Mouse (Mus musculus) frontal cortex, postnatal 10 days (tissue): ENCODE data around the gene Syt1.

Source experiments
- DNase-seq, 2 experiments: peaks; one replicate each; pipeline ENCODE4 v3.0.0; 2022; ENCODE audit warnings: low spot score in 2 of 2, mixed read lengths in 1 of 2

Gene Syt1

DNA sequence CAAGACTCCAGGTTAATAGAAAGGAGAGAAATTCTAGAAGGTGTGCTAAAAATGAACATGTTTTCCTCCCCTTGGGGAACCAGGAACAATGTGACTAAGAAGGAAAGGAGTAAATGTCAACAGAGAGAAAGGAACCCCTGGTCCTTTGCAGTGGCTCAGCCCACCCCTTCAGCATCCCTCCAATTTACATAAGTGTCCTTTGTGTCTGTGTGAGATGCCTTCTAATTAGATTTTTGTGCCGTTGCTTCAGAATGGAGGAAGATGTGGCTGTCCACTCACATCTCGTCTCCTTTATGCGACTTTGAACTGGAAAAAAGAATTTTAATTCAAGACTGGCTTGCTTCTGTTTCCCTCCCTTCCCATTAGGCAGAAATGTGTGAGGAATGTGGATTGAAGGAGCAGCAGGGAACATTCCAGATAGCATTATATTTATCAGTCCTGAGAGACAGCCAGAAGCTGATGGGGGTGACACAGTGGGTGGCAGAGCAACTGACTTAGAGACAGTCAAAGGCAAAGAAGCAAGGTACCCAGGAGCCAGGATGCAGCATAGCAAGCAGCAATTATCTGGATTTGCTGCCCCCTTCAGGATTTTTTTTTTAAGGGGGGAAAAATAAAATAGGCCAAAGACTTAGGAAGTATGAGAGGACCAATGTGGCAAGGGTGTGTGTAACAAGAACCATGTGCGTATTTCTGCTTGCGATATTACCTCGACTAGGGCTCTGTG, 486.3 kb downstream of the Syt1 start:
- no peak for DNase-seq

DNA sequence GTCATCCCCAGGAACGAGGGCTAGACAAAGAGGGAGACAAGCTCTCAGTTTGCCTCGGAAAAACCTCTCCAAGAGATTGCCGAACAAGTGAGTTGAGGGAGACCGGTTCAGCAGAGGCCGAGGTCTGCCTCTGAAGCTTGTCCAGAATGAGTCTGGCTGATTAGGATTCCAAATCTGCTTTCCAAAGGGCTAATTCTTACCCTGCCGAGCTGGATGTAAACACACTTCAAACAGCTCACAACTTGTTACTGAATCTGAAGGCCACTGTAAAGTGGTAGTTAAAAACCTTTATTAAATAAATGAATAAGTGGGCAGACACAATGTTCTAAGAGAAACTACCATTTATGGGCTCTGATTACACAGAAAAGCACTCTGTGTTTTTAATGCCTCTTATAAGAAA, 491.6 kb downstream of the Syt1 start:
- DNase-seq: no peak

DNA sequence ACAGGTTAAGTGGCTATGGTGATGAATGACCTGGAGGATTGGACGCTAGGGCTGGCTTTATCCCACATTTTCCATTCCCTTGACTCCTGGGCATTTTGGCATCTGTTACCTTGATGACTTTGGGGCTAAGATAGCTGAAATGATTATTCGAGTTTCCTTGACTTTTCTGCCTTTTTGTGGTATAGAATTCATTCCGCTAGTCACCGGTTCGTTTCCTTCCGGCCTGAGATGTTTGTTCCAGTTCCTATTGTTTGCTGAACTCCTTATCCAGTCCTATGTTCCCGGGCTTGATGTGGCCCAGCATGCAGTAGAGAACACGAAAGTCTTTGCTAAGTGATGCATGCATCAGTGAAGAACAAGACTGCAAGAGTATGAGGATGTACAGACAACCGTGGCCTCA, 493.7 kb downstream of the Syt1 start:
- no peak for DNase-seq

DNA sequence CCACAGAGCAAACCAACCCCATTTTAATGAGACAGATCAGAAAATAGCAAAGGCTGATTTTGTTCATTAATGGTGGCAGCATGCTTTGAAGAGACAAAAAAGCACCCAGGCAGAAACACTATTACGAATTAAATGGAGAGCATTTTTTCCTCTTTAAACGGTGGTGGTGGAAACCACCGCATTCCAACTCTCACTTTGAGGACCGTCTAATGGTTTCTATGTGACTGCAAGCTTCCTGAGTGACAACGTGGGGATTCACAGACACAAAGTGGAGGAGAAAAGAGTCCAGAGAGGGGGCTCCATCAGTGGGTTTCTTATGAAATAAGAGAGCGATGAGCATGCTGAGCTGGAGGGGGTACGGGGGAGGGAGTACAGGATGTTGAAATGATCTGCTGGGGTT, 496.1 kb downstream of the Syt1 start:
- no peak for DNase-seq

DNA sequence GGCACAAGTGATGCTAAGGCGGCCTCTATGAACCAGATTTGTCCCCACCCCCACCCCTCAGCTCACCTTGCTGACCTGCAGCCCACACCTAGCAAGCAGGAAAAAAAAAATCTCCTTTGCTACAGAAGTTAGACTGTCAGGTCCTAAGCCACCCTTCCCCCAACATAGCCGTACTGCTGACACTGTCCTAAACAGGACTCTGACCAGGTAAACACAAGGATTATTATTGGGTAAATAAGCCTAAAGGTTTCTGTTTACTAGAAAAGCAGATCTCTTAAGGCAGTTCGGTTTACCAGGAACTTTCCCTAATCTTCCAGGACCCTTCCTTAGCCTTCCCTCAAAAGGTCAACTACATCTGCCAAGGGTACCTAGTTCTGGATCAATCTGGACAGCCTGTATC, 501.2 kb downstream of the Syt1 start:
- DNase-seq: no peak

DNA sequence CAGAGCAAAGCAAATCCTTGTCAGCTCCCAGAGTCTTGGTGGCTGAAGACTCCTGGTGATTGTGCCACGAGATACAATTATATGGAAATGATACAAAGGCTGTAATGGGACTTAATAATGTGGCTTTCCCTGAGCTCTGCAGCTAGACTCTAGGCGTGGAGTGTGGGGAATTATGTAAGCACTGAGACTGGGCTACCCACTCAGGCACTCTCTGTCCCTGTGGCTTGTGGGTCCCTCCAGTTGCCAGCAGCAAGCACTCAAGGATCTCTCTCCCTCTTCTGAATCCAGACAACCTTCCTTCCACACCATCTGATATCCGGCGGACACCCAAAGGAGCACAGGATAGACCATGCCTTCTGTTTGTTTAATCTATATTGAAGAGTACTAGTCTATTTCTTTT, 503.9 kb downstream of the Syt1 start:
- no peak for DNase-seq

DNA sequence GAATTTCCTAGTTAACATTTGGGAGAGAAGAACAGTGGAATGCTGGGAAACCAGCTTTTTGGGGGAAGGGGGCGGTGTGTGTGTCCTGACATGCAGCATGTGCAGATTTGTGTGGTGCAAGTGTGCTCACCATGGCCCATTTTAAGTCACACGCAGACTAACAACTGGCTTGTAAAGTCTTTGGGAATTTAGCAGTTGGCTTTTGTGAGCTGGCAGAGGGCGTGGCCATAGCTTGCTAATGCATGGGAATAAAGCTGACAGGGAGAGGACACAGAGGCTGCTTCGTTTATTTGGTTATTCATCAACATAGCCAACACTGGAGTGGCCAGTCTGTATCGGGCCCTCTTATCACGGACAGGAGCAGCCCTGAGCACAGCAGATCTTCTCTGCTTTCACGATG, 505.9 kb downstream of the Syt1 start:
- no peak for DNase-seq

DNA sequence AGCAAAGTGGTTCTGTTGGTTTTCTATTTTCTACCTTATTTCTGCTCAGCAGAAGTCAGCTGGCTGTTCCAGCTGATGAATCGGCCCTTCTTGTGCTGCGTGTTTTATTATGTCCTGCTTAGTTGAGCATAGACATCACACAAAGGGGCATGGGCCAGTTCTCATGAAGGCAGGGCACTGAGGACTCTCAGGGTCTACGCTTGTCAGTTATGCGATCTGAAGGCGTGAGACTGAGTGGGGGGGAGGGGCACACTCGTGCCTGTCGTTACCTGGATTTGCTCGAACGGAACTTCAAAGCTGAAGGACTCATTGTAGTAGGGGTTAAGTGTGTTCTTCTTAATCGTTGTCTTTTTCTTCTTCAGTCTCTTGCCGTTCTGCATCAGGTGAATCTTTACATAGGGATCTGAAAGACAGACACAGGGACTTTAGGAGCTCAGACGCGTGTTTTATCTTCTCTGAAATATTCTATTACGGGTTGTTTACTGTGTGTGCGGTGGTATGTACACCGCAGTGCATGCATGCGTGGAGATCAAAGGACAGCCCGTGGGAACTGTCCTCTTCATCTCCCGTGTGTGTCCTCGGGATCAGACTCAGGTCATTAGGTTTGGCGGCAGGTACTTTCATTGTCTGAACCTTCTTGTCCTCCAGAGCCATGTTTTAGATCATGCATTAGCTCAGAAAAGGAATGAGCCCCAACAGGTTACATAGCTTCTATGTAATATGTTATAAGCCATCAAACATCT, 506.5 kb downstream of the Syt1 start:
- no peak for DNase-seq

DNA sequence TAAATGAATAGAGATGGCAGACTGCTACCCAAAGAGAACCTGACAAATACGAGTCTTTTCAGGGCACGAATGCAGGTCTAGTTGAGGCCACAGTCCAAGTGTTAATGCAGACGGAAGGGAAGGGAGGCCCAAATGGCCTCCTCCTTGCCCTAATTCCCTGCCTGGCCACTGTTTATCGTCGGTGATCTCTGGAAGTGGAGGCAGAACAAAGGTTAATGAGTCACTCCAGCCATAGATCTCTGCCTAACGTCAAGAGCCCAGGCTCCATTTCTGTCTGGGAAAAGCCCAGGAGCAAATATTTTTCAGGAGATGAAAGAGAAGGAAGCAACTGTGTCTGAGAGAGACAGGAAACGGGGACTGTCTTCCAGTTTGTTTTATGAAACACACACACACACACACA, 520.6 kb downstream of the Syt1 start:
- DNase-seq: no peak

DNA sequence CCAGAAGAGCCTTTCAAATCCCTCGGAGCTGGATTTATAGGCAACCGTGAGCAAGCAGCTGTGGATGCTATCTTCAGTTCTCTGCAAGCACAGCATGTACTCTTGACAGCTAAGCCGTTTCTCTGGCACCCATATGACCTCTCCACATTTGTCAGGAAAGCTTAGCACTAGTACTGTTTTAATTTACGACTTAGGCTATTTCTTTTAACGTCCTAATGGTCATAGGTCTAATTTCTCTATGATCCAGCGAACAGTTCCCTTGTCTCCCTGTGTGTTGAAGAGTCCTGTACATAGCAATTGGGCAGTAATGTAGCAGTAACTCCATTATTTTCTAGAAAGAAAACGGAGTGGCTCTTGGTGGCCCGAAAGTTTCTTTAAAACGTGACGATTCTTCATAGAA, 526.8 kb downstream of the Syt1 start:
- DNase-seq: no peak

DNA sequence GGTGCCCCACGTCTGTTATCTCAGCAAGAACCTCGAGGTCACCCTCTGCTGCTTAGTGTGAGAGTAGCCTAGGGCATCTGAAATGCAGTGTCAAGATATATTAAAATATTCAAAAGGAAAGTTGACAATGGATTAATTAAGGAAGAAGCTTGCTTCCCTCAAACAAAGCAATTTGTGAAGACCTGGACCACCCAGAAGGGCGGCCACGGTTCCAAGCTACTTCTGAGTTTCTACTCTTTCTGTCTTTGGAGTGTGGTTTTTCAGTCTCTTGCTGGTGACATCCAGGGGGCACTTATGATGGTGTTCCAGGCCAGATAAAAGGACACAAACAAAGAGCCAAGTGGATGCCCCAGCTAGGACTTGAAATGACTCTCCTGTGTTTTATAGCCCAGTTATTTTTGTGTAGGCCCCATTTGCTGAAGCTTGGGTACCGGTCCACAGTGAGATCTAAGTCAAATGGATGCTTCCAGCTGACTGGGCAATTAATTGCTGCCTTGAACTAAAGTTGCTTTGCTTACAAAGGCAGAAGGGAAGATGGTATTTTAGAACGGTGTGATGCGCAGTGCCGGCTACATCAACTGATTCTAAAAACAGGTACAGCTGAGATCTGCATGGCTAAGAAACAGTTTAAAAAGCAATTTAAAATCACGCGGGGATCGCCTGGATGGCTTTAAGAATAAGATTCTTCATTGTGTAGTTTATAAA, 530.5 kb downstream of the Syt1 start:
- DNase-seq: no peak

DNA sequence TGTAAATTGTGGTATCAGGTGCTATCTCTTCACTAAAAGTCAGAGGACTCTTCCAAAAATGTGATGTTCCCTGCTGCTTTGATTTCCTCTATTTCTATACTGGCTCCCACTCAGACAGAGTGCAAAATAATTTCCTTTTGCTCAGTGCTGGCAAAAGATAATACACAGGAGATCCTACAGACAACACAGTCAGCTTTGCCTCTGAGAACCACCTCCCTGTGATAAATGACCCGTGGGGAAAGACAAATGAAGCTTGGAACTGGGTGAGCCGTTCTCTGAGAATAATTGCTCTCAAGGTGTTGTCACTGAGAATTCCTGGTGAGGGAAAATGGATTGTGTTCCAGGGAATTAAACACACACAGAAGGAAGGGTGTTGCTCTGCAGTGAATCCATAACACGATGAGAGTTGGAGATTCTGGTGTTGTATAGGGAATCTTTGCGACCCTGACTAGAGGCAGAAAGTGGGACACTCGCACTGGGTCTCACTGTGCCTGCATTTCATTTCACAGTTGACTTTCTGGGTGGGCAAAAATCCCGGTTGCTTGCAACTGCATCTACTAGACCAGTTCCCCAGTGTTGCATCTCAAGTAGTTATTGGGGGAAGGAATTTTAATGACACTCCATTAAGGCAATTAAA, 540.3 kb downstream of the Syt1 start:
- DNase-seq: no peak

DNA sequence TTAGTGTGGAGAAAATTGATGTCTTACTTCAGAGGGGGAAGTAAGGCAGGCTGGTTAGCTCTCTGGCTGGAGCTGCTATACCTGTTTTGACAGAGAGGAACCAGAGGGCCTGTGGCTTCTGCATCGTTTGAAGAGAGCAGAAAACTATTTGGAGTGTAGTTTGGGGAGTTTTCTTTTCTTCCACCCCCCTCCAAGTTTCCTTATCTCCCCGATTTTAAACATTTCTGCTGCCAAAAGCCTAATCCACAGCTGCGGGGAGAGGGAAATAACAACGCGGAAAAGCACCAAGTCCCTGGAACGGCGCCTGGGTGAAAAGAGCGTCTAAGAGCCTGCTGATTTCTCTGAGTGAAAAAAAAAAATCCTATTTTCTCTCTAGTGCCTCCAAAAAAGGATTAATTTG, 544.2 kb downstream of the Syt1 start:
- no peak for DNase-seq

DNA sequence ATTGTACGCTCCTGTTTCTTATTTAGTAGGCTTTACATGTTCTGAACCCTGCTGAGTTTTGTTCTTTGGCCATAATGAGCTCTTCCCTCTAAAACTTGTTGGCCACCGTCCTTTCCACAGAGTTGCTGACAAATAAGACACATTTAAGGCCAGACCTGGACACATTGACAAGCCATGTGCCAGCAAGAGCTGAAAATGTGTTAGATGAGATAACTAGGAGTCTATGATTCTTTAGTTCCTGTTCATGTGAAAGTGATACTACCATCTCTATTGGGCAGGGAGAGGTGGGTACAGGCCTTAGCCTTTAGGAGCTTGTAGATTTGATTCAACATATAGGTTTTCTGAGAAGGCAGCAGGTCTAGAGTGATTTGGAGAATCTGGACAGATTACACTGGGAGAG, 548.9 kb downstream of the Syt1 start:
- DNase-seq: no peak

DNA sequence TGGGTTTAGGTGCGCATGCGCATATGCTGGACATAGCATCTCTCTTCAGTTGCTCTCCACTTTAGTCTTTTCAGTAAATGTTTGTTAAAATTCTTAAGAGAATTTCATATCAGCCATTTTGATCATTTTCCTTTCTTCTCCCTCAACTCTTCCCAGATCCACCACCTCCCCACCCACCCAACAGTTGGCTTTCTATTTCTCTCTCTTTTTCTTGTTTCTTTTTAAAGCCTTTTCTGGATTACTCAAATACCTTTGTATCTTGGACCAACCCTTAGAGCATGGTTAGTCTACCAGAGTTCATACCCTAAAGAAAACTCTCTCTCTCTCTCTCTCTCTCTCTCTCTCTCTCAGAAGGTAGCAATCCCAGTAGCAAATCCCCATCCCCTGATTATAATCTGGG, 553.7 kb downstream of the Syt1 start:
- DNase-seq: no peak

DNA sequence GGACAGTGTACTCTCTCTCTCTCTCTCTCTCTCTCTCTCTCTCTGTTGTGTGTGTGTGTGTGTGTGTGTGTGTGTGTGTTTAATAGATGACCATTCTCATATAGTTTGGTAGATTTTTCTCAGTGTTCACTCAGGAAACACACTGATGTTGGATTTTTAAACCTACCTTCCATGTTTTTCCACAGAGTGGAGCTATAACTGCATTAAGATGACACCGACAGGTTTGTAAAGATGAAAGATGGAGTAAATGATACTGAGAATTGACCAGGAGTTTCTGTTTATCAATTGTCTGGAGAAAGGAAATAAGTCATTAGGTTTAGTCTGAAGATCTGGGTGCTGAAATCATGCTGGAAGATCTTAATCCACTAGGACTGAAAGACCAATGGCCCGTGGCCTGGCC, 554.9 kb downstream of the Syt1 start:
- no peak for DNase-seq

DNA sequence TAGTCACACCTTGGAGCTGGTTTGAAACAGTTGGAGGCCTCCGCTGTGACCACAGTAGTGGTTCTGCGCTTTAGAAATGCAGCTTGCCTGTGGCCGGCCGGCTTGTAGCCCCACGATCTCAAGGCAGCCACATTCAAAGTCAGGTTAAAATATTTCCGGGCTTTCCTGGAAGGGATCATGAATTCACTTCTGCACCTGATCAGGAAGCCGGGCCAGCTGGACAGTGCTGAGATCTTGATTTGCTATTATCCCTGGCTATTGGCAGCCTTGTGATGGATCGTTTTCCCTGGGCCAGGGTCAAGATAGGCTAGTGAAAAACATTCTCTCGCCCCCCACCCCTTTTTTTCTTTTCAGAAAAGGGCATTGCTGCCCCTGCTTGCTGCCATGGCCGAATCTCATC, 555.6 kb downstream of the Syt1 start:
- DNase-seq: no peak

DNA sequence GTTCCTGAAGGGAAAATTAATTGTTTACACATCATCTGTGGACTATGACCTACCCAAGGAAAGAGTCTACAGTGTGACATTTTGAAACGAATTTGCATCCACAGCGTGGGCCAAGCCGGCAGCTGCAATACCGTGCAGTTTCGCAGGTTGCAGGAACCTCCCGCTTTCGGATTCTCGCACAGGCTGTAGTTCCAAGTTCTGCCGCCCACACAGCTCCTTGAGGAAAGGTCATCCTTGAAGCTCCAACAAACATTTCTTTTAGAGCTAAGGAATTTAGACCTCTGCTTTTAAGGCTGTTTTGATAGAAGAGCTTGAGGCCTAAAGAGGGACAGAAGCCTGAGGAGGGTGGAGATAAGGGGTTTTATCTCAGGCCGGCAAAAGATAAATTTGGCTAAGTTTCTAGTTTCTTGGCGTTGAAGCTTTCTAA, 556.1 kb downstream of the Syt1 start:
- no peak for DNase-seq

DNA sequence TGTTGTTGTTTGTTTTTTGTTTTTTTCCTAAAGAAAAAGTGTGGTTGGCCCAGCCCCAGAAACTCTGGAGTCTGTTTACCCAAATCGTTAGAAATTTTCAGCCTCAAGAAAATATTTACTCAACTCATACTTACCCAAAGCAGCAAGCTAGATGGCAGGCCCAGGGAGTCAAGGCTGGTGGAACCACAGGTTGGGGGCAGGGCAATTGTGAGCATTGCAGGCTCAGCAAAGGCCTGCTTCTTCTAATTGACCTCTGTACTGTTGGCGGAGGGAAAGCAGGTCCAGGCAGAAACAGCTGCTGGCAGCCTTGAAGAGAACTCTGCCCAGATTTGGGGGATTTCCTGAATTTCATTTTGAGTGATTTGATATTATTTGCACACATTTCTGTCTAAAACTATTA, 557.2 kb downstream of the Syt1 start:
- DNase-seq: no peak

DNA sequence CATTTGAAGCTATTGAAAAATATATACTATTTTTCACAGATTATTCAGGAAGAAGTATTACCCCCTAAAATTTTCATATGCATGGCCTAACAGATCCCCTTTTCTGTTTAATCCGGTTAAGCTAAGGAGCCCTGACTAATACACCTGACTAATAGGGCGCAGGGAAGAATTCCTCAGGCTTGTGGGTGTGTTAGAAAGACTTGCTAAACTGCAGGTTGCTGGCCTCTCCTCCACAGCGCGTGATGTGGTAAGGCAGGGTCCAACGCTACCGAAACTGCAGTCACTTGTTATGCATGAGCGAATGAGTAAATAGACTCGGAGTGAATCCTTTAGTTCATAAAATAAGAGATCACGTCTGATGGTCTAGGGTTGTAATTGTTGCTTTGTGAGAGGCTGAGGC, 558.4 kb downstream of the Syt1 start:
- no peak for DNase-seq

DNA sequence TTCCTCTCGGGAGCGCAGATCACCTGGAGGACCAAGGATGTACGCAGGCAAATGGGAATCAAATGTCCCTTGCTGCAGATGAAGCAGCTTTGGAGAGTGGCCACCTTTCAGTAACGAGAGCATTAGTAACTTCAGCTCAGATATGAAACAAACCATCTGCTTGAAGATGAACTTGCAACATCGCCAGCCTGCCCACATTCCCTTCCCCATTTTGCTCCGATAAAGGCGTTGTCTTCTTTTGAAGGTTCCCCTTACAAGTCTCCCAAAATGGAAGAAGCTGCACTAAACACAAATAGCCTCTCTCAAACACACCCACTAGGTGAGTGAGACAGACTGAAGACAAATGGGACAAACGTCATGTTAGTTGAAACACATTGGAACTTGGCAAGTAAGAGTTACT, 559.3 kb downstream of the Syt1 start:
- DNase-seq: no peak

DNA sequence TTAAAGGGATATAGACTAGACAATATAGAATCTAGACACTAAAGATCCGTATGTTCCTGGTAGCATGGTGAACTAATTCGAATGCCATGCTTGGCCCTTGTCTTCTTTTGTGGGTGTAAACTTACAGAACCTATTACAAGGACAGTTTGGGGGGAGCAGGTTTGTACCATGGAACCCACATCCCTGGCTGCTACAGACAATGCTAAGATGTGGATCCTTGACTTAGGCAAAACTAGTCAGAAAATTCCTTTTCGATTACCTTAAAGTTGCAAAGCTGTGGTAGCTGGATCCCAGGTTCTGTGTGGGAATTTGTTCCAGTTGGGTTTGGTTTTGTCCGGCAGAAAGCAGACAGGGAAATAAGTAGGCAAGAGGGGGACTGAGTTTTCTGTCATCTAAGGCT, 560.4 kb downstream of the Syt1 start:
- no peak for DNase-seq

DNA sequence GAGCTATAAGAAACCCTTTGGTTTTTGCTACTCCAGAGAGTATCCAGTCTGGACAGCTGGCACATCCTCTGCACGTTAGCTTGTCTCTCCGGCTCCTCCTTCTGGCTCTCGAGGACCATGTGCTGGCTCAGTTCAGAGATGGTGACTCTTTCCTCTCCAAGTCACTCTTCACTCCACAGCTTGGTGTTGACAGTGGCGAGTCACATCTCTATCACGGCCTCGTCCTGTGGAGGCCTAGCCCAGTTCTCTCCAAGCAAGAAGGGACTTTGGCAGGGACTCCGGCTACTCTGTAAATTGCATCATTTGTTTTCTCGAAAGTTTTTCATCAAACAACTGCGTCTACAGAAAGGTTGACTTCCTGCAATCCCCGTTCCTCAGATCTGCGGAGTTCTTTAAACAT, 562.4 kb downstream of the Syt1 start:
- DNase-seq: no peak
